Mouse (Mus musculus): ENCODE results near the gene Gli2. TPM values are rescaled to one million over a fixed set of nuclear protein-coding genes. Genes with fewer than 3 reads are reported as not detected.
A peak's percentile ranks its signal among the peaks of the same experiment; 100 is the strongest.

The Gli2 gene
- polyA plus RNA-seq, 1 experiment from 2014 or later = 15.1 TPM

DNA sequence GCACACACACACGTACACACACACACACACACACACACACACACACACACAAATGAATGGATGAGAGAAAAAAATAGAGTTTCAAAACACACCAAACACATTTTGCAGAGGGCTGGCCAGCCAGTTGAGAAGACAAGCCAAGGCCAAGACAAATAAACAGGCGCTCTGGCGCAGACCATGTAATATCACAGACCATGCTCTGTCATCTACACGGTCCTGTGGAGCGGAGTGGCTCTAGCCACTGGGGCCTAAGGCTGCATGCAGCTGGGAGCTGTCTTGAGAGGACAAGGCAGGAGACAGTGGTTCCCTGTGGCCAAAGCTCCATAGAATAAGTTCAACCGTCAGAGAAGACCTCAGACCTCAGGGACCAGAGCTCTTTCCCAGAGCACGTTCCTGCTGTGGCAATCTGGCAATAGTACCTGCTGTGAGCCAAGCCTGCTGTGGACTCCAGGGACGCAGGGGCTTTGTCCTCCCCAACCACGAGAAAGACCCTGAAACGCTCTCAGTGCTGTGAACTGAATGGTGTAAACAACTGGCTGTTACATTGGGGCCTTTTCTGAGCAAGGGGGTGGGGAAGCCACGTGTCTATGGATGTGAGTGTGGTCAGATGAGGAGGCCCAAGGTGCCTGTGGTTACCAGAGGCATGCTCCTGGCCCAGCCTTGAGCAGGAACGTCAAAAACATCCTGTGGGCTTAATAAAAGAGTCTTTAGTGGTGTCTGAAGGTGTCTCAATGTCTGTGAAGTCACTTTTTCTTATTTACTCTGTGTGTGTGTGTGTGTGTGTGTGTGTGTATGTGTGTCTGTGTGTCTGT lies 125.7 kb downstream of the Gli2 start:
- Histone ChIP-seq H3K36me3 (ENCODE audit: insufficient read depth) (no peaks in the 10 kb centered on the region), H3K9me3 (ENCODE audit: low read depth, low read length) (no peaks in the 10 kb centered on the region), H3K27me3 (ENCODE audit: insufficient read depth, low read length) (no peaks in the 10 kb centered on the region), H3K9ac (no peak overlapping the region), H3K27ac (ENCODE audit: low read depth) (no peak overlapping the region), H3K4me1 (ENCODE audit: insufficient read depth) (no peaks in the 10 kb centered on the region), H3K4me3 (ENCODE audit: low read depth, low read length) (no peak overlapping the region), H3K4me2 (no peak overlapping the region)
- ATAC-seq (ENCODE audit: insufficient read depth) (peak; percentile 77; the same call in 1 of the 2 replicates), DNase-seq (peak; percentile 54)
- WGBS = 45% methylated on average over 12 of the region's 12 CpGs
- TF ChIP-seq CTCF (IDR thresholded peaks at IDR 0.05; ENCODE audit: low read depth) = no peak

DNA sequence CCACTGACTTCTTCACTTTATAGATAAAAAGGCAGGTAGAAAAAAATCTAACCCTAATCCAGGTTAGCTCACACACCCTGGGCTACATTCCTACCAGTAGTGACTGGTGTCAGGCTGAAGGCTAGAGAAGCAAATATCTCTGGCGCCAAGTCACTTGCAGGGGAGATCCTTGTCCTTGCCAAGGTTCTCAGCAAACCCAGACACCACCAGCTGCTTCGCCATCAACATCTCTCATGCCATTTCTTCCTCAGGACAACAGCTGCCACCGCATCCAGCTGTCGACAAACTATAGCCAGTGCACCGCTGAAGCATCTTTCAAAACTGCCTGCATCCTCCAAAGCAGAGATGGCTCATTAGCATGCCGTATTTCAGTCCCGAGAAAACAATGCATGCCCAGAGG lies 126.9 kb downstream of the Gli2 start:
- no peak for DNase-seq
- Histone ChIP-seq H3K4me2 (no peak overlapping the region), H3K9ac (no peak overlapping the region), H3K4me1 (ENCODE audit: insufficient read depth) (no peaks in the 10 kb centered on the region), H3K4me3 (ENCODE audit: low read depth, low read length) (no peak overlapping the region), H3K36me3 (ENCODE audit: insufficient read depth) (no peaks in the 10 kb centered on the region), H3K9me3 (ENCODE audit: low read depth, low read length) (no peaks in the 10 kb centered on the region), H3K27me3 (ENCODE audit: insufficient read depth, low read length) (0 out of 2 replicates have a peak, but pooled peaks cover under 1% of the 10 kb centered on the region), H3K27ac (ENCODE audit: low read depth) (no peak overlapping the region)
- no peak for TF ChIP-seq CTCF (IDR thresholded peaks at IDR 0.05; ENCODE audit: low read depth)
- WGBS = 86% methylated on average over 7 of the region's 7 CpGs
- no peak for ATAC-seq (ENCODE audit: insufficient read depth)

DNA sequence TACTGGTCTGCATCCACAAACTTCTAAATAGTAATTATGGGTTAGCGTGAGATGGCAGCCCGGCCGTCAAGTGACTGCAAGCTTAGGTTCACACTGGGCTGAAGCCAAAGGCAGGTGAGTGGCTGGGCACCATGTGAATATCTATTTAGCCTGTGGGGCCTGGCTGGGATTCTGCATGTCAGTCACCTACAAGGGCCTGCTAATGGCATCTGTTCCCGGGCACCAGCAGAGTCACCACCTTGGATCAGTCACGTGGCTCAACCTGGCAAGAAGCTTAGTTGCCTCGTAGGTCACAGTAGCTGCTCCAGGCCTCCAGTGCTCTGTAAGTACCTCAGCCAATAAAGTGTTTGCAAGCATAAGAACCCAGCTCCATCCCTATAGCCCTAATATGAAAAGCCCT lies 131.2 kb downstream of the Gli2 start:
- WGBS = 82% methylated on average over 6 of the region's 6 CpGs

DNA sequence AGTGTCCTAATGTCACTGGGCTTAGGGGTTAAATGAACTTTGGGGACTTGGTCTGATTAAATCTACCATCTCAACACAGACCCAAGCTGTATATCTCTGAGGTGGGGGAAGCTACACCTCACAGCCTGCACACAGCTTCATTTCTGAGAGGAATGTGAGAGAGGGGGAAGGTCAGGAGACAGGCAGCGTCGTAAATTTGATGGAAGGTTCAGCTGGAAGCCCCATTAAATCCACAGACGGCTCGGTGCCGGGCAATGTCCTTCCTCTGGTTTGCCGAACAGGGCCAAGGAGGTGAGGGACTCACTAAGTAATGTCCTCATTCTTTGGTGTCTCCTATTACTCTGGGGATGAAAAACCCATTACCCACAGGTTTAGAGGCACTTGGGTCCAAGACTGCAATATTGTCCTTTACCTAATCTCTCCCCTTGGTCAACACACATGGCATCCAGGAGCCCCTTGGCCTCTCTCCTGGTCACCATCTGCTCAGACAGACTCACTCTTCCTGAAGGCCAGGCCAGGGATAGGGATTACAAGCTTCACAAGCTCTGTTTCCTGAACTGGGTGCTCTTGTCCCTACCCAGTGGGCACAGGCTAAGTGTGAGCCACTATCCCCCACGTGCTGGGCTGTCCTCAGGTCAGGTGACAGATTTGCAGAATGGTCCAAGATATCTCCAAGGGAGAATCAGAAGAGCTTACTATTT lies 135.7 kb downstream of the Gli2 start:
- H3K4me3 ChIP-seq (ENCODE audit: low read depth, low read length) = no peak overlapping the region
- 0 out of 2 replicates have a peak, but pooled peaks cover 3% of the 10 kb centered on the region for H3K36me3 ChIP-seq (ENCODE audit: insufficient read depth)
- no peak for DNase-seq
- H3K9ac ChIP-seq = no peak overlapping the region
- H3K9me3 ChIP-seq (ENCODE audit: low read depth, low read length) = 0 out of 2 replicates have a peak, but pooled peaks cover 3% of the 10 kb centered on the region
- no peak overlapping the region for H3K27ac ChIP-seq (ENCODE audit: low read depth)
- ATAC-seq (ENCODE audit: insufficient read depth) = no peak
- peaks cover 21% of the 10 kb centered on the region; the same call in 1 of the 2 replicates for H3K27me3 ChIP-seq (ENCODE audit: insufficient read depth, low read length)
- TF ChIP-seq CTCF (IDR thresholded peaks at IDR 0.05; ENCODE audit: low read depth) = no peak
- peaks cover 3% of the 10 kb centered on the region; the same call in 1 of the 2 replicates for H3K4me1 ChIP-seq (ENCODE audit: insufficient read depth)
- no peak overlapping the region for H3K4me2 ChIP-seq
- WGBS = 30% methylated on average over 7 of the region's 7 CpGs

More for the DNA sequence above, 131.2 kb downstream of the Gli2 start:
- Histone ChIP-seq H3K4me2 (no peak overlapping the region), H3K9ac (no peak overlapping the region), H3K27ac (ENCODE audit: low read depth) (no peak overlapping the region), H3K4me3 (ENCODE audit: low read depth, low read length) (no peak overlapping the region), H3K4me1 (ENCODE audit: insufficient read depth) (no peaks in the 10 kb centered on the region), H3K27me3 (ENCODE audit: insufficient read depth, low read length) (peaks cover 12% of the 10 kb centered on the region; the same call in 1 of the 2 replicates), H3K36me3 (ENCODE audit: insufficient read depth) (no peaks in the 10 kb centered on the region), H3K9me3 (ENCODE audit: low read depth, low read length) (0 out of 2 replicates have a peak, but pooled peaks cover 3% of the 10 kb centered on the region)
- no peak for DNase-seq
- no peak for ATAC-seq (ENCODE audit: insufficient read depth)
- TF ChIP-seq CTCF (IDR thresholded peaks at IDR 0.05; ENCODE audit: low read depth) = no peak

DNA sequence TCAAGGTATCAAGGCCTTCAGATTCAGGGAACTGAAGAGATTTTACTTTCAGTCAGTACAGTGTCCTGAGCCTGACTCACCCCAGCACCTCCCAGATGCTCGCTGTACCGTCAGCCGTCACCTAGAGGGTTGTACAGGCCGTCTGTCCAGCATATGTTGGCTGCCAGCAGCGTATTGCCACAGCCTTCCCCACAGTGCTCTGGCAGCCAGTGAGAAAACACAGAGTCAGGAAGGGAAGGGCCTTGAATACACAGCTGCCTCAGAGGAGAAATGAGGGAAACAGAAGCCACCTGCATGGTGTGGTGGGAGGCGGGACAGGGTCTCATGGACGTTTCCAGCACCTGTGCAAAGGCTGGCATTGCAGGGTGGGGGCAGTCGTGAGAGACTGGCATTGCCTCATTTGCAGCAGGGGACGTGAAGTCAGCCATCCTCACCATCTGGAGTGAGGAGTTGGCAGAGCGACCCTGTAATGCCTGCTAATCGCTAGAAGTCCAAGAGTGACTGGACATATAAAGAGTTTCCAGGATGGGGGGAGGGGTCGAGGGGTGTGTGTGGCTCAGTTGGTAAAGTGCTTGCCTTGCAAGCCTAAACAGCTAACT lies 136.8 kb downstream of the Gli2 start:
- H3K9me3 ChIP-seq (ENCODE audit: low read depth, low read length) = 0 out of 2 replicates have a peak, but pooled peaks cover 3% of the 10 kb centered on the region
- 40% methylated on average over 12 of the region's 12 CpGs for WGBS
- no peak overlapping the region for H3K4me2 ChIP-seq
- no peak overlapping the region for H3K9ac ChIP-seq
- H3K27me3 ChIP-seq (ENCODE audit: insufficient read depth, low read length) = peaks cover 26% of the 10 kb centered on the region
- H3K36me3 ChIP-seq (ENCODE audit: insufficient read depth) = 0 out of 2 replicates have a peak, but pooled peaks cover 3% of the 10 kb centered on the region
- DNase-seq (no peak), ATAC-seq (ENCODE audit: insufficient read depth) (no peak)
- no peak overlapping the region for H3K27ac ChIP-seq (ENCODE audit: low read depth)
- TF ChIP-seq CTCF (IDR thresholded peaks at IDR 0.05; ENCODE audit: low read depth) = 0 out of 2 replicates have a peak, but pooled peaks have one; percentile 5
- no peak overlapping the region for H3K4me3 ChIP-seq (ENCODE audit: low read depth, low read length)
- H3K4me1 ChIP-seq (ENCODE audit: insufficient read depth) = peaks cover 3% of the 10 kb centered on the region; the same call in 1 of the 2 replicates

DNA sequence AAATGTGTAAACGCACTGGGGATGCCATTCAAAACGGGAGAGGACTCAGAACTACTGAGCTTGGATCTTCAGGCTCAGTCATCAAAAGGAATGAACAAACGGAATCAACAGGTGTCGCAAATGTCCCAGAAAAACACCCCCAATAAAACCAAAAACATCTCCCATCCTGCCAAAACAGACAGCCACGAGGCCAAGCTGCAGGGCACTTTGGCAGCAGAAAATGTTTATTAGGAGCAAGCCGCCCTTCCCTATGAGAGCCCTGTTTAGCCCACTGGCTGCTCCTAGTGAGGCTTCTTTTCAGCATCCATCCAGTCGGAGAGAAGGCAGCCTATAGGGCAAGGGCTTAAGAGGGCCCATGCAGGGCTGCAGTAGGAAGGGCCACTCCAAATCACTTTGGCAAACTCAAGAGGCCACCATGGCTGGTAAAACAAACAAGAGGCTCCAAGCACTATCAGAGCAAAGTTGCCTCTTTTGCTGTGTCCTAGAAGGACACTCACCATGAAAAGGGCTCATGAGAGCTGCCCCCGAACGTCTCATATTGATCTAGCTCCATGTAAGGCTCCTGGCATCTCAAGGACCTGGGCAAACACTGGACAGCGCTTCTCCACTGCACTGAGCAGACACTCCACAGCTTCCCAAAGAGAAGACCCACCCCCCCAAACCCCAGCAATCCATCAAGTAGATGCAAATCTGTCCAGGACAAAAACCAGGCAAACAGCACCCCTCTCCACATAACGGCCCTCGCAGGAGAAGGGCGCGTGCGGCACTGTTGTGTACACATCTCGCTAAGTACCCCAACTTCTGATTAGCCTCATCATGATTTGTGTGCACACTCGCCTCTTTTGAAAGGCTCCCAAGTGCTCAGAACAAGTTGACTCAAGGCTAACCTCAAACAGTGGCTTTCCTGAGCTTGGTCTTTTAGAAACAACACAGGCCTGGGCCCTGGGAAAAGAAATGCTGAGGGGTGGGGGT lies 139.7 kb downstream of the Gli2 start:
- 31% methylated on average over 17 of the region's 17 CpGs for WGBS
- H3K9me3 ChIP-seq (ENCODE audit: low read depth, low read length) = no peaks in the 10 kb centered on the region
- no peak for TF ChIP-seq CTCF (IDR thresholded peaks at IDR 0.05; ENCODE audit: low read depth)
- no peak overlapping the region for H3K9ac ChIP-seq
- peak; percentile 59 for DNase-seq
- peaks cover 34% of the 10 kb centered on the region for H3K27me3 ChIP-seq (ENCODE audit: insufficient read depth, low read length)
- no peak overlapping the region for H3K4me3 ChIP-seq (ENCODE audit: low read depth, low read length)
- ATAC-seq (ENCODE audit: insufficient read depth) = peak; percentile 83
- H3K36me3 ChIP-seq (ENCODE audit: insufficient read depth) = 0 out of 2 replicates have a peak, but pooled peaks cover 3% of the 10 kb centered on the region
- H3K4me1 ChIP-seq (ENCODE audit: insufficient read depth) = peaks cover 3% of the 10 kb centered on the region; the same call in 1 of the 2 replicates
- H3K27ac ChIP-seq (ENCODE audit: low read depth) = no peak overlapping the region
- no peak overlapping the region for H3K4me2 ChIP-seq
